Mouse (Mus musculus): ENCODE data around the gene Kcnh4.

DNA sequence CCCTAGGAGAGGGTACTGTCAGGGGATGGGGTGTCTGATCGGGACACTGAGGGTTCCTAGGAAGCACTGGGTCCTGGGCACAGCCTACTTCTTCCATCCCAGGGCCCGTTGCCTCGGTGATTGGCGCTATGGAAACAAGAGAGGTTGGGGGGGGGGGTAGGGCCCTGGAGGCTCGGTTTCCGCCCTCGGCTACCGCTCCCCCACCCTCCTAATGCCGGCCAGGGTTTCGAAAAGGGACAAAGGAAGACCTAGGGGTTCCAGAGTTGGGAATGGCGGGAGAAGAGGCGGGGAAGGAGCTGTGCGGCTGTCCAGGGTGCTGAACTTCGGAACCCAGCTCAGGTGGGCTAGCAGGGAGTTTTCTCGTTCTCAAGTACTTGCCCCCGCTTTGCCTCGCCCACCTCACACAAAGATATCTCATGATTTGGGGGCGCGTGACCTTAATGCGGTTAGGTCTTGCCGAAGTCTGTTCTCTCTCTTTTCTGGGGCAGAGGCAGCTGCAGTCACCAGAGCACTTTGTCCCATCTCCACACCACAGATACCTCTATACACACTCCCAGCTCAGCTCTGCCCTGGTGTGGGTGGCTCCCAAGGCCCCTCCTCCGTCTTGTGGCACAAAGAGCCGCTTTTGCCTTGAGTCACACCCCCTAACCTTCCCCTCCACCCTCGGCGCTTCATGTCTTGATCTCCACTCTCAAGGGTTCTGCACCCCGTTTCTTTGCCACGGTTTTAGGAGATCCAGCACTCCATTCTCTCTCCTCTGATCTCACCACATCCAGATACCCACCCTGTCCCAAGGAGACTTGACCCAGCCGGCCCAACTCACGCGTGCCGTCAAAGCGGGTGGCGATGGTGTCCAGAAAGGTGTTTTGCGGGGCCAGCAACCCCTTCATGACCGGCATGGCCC is 783 bp downstream of the Kcnh4 start:
- TF ChIP-seq MAFK (IDR thresholded peaks at IDR 0.05; ENCODE audit: insufficient read depth, low read depth, low read length) (no peak), CHD2 (IDR thresholded peaks at IDR 0.05; ENCODE audit: low read depth, low read length) (no peak), HCFC1 (IDR thresholded peaks at IDR 0.05; ENCODE audit: borderline replicate concordance, insufficient read depth, low read length) (no peak), ZNF384 (IDR thresholded peaks at IDR 0.05; ENCODE audit: low read depth, low read length) (no peak), ZC3H11A (IDR thresholded peaks at IDR 0.05; ENCODE audit: borderline replicate concordance, low read depth, low read length) (no peak)

Measured in ES-E14 (cell line).